Mouse (Mus musculus) ovary, postnatal 10 days (tissue): ENCODE data around the gene Pde11a.

Experiments used
- DNase-seq: peaks from one replicate; pipeline ENCODE4 v3.0.0; 2022; ENCODE audit warnings: low spot score

Pde11a gene

DNA sequence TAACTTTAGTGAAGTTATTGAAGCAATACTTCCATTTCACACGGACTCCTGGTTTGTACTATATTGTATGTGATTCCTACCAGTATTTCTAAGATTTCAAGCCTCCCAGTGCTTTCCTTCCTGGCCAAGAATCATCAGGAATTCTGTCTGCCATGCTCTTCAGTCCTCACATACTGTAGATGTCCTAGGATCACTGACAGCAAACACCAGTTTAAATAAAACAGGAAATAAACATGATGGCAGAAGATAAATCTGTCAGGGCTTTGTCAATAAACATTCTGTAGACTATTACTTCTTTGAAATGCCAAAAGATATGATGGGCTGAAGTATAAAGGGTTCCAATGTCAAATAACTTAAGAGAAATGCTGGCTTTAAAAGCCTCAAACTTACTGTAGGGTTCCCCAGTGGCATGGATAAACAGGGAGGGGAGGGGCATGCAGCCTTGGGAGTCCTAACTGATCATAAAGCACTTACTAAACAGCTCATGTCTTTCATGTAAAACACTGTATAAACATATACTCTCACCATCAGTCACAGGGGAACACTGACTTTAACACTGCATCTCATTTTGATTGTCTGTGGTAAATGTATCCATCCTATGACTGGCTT, 285.6 kb downstream of the Pde11a start:
- no peak for DNase-seq

DNA sequence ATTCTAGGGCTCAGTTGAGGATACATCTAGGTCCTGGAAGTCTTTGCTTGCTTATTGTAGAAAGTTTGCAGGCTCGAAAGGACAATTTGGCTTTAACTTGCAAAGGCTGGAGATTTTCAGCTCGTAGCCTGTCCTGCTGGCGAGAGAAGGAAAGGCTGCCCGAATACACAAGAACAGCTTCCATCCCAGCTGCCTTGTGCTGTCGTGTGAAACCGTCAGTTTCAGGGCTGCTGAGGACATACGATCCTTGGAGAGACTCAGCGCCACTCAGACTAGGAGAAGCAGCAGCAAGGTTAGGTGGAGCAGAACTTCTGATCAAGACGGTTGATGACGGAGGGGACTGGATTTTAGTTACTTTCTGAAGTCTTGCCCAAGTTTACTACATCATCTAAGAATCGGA, 287.2 kb downstream of the Pde11a start:
- no peak for DNase-seq

DNA sequence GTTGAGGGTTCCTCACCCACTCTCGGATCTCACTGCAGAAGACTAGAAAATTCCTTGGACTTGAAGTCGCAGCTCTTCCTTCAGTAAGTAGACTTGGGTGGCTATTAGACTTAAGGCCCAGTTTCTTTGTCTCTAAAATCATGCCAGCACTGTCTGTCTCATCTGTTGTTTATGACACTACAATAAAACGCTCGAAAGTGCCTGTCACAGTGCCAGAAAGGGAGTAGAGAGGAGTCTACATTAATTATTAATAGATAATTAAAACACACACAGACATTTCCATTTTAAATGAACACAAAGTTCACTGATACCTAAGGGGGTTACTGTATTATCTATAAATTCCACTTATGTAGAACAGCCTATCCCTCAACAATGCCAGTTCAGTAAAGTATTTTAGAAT, 287.7 kb downstream of the Pde11a start:
- DNase-seq: no peak

DNA sequence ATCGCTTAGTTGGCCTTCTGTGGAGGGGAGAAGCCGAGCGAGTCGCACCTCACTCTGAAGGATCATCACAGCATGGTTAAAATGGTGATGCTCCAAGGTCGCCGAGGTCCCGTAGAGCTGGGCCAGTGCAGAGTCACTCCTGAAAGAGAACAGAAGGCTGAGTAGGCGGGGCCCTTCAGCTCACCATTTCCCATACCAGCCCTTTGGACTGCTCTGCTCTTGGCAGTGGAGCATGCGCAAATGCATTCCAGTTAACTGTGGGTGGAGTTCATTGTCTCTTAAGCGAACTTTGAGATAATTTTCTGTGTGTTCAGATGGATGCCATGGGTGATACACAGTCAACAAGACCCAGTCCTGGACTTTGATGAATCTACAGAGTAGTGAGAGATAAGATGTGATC, 288.5 kb downstream of the Pde11a start:
- DNase-seq: no peak

DNA sequence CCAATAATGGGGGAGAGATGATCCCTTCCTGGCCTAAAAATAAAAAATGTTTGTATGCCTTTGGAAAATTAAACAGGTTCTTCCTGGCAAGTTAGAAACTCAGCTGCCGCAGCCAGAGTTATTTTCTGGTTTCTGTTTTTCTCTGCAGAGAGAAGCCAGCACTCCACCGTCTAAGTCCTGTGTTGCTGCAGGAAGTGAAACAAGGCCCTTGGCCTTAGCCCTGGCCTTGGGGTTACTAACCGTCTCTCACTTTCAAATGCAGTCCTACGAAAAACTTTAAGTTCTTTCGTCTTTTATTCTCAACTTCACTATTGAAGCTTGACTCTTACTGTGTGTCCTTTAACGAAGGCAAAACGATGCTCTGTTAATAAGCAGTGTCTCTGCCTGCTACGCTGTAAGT, 289.0 kb downstream of the Pde11a start:
- DNase-seq: no peak

DNA sequence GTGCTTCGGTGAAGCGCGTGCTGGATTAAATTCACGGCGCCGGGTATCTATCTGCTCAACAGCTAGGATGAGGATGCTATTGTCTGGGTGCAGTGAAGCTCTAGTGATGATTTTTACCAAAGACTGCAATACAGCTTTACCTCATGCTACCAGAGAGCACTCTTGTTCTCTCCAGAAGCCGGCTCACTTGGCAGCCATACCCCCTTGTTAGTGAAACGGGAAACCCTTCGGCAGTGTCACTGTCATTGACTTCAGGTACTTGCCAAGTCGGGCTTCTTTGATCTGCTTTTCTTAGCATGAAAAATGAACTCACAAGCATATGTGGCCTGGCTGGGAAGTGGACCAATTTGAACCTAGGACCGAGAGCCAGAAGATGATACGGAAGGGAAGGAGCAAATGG, 290.8 kb downstream of the Pde11a start:
- no peak for DNase-seq

DNA sequence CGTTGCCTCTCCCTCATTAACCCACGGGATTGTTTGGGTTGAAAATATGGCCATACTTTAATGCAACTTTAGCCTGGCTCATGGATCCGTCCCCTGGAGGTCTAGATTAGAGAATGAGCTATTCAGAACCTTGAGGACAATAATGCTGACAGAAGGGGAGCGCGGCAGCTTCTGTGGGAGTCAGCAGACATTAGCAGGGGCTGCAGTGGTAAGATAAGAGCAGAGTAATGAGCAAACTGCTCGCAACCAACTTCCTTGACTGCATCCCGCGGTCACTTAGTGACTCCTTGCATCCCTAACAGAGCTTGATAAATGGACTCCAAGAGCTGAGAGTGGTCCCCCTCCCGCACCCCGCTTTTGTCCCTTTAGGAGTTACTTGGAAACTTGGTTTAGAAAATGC, 296.4 kb downstream of the Pde11a start:
- no peak for DNase-seq

DNA sequence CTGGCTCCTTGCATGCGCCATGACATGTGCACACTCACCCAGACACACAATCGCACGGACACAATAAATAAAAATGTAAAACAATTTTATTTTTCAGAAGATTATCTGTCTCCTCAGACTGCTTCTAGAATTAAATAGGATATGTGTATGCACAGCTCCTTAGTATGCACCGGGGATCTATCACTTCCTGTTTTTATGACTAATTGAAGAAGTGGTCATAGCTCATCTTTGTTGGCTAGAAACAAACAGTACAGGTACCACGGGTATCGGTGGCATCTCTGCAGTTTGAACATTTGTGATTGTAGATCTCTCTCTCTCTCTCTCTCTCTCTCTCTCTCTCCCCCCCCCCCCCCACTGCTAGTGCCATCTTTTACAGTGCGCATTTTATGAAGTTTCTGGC, 298.5 kb downstream of the Pde11a start:
- DNase-seq: no peak

DNA sequence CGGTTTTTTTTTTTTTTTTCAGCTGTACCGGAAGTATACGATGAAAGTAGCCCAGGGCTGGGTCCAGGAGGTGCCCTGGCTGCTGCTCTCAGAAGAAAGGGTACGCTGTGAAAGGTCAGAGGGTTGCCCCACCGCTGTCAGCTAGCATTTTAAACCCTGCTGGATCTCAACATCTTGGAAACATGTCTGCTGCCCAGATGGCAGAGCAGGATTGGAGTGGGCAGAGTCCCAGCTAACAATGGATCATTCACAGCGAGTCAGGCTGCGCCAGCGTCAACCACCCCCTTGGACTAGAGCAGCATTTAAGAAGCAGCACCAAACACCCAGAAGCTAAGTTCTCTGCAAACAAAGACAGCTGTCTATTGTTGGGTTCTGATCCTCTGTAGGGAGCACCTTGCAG, 308.5 kb downstream of the Pde11a start:
- DNase-seq: no peak

DNA sequence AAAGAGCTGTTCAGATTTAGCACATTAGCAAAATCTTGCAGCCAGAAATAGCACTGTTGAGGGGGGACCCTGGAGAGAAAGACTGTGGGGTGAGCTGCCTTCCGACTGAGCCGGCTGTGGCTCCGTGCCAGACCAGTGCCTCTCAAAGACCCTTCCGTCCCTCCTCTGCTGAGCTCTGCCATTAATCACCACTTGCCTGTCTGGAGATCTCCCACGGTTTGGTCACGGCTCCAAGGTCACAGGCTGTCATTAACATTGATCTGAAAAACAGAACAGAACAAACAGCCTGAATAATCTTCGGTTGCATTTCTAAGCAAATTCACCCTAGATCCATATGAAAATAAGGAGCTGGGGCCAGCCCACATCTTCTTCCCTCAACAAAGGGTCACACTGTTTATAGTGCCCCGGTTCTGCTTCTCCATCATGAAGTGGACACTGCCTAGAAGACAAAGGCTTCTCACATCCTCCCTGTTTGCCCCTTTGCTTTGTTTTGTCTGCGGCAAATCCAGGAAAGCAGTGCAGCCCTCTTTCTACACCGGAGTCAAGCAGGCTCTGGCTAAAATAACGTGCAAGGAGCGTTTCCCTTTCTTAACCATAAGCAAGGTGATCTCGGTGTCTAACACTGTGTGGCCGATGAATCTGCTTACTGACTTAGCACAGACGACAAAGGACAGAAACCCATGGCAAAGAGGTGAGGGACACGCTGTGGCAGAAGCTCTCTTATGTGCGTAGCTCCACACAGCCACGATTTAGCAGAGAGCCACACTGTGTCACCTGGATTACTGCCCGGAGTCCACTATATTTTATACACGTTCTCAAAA, 309.3 kb downstream of the Pde11a start:
- DNase-seq: no peak

DNA sequence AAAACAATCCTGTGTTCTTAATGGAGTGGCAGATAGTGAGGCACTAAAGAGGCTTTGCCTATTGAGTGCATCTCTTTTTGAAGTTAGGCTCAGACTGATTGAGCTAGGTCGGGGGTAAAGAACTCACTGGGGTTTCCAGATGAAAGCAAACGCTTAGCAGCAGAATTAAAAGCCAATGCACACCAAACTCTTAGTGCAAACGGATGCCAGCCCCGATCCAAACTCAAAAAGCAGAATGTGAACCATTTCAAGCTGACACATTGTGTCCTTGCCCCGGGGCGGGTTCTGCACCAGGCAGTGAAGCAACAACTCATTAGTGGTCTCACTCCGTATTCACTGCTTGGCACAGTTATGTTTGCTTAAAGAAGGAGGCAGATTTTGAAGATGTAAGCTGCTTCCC, 321.7 kb downstream of the Pde11a start:
- no peak for DNase-seq

DNA sequence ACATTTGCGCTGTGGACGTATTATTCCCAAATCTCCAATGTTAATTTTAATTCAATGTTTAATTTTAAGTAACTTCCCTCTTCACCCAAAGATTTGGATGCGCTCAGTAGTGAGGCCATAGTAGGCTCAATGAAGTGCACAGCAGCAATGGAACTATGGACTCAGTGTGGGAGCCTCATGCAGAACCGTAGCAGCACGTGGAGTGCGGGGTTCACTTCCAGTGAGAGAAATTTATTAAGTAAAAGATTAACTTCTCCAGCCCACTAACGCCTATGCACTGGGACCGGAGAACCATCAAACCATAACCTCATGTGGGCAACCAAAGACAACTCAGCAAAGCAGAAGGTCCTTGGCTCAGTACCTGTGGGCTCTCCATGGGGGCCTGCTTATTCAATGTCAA, 322.4 kb downstream of the Pde11a start:
- DNase-seq: no peak

DNA sequence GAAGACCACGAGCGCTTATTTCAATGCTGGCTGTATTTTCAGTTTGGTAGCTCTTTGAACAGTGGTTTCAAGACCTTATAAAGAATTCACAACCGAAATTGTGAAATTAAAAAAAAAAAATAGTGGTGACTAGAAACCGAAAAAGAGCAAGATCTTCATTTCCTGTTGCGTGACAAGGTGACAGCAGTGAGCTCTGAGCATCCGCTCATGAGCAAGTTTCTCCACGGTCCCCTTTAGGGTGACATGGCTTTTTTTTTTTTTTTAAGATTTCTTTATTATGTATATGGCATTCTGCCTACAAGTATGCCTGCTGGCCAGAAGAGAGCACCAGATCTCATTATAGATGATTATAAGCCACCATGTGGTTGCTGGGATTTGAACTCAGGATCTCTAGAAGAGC, 323.1 kb downstream of the Pde11a start:
- no peak for DNase-seq

DNA sequence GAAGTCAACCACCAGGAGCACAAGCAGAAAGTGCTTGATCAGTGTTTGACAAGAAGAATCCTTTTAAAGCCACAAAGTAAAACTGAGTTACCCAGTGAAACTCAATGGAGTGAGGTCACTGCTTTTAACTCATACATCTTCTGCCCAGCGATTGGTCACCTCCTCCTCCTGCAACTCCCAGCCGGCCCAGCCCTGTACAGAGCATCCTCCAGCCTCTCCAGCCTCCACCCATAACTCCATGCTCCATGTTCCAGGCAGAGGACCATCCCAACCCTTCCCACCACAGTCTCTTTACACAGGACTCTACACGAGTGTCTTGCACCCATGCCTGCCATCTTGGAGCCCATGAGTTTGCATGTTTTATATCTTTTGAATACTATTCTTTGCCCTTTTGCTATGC, 323.9 kb downstream of the Pde11a start:
- no peak for DNase-seq

DNA sequence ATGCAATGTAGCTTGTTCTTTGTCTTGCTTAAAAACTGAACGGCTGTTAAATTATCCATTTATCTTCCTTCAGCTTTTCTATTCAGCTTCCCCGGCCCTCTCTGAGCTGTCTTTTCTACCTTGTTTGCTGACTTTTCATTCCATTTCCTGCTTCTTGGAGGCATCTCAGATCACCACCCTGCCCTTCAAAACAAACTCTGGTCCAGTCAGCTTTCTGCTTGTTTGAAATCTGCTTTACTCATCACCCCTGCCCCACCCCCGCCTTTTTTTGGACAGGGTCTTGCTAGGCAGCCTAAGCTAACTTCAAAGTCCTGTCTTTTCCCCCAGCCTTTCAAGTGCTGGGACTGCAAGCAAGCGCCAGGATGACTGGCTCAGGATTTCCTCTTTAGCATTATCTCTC, 332.4 kb downstream of the Pde11a start:
- DNase-seq: no peak

DNA sequence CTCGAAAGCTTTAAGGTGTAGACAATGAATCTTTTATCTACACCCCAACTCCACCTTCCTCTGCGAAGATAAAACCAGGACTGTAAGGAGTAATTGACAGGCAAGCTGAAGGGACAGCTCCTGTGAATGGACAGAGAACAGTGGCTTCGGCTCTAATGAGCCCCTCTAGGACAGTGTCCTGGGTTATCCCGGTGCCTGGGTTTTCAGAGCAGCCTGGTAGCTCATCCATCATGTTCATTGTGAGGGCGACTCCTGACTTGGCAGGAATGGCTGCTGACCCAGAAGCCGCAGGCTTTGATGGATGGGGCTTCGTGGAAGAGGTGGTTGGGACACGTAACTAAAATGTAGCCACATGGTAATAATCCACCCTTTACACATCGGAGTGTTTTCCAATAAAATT, 335.7 kb downstream of the Pde11a start:
- no peak for DNase-seq

DNA sequence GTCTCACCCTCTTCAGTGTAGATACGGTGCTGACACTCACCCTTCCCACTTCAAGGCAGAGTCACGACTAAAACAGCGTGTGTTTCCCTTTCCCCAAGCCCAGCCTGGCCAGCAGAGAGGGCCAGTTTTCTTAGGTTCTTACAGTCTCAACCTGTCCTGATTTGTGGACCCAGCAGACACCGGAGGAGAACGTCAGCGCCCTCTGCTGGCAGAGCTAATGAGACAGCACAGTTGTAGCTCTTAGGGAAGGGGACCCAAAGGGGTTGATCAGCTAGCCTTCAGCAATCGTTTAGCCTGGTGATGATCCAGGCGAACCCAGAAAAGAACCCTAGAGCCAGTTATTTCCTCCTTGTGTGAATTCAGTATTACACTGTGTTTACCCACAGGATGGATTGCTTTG, 337.2 kb downstream of the Pde11a start:
- DNase-seq: no peak

DNA sequence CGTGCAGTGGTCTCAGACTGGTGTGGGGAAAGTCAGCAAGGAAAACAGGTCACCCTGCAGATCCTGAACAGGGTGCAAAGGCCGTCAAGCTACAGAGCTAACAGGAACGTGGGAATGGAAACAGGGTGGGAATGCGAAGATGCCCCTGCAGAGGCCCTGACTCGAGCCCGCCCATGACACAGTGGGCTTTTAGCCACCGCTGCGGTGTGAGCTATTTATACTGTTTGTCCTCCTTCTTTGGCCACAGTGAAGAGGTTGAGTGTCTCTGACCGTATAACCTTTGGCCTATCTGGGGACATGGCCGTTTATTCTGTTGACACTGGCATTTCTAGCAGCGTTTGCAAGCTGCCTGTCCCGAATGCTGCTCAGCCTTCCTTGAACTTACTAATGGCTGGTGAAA, 338.9 kb downstream of the Pde11a start:
- no peak for DNase-seq

DNA sequence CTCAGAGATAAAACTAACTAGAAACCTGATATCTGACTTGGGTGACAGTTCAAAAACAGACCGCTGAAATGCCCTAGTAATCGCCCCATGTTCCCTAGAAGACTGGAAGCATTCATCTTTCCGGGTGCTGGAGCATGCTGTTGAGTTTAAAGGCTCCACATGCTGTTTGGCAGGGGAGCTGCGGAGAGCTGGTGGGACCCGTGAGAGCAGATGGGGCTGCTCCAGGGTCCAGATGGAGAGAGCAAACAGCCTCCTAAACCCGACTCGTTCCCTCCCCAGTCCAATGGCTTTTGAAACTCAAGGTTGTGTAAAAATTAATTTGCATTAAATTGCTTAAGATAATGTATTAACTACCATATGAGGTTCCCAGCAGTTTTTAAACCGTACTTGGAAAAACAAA, 339.9 kb downstream of the Pde11a start:
- no peak for DNase-seq

DNA sequence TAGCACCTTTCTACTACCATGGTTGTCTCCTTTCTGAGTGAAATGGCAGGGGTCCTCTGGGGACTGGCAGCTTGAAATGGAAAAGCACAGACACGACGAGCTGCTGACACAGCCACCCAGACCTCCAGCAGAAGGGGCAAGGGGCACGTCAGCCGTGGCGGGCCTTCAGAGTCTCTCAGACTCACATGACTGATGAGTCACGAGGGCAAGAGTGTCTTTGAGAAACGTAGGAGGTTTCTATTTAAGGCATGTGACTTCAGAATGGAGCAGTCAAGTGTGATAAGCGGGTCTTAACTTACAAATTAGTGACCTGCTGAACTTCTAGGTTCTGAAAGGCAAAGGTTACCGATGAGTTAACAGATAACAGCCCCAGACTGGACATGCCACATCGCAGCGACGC, 340.8 kb downstream of the Pde11a start:
- no peak for DNase-seq

DNA sequence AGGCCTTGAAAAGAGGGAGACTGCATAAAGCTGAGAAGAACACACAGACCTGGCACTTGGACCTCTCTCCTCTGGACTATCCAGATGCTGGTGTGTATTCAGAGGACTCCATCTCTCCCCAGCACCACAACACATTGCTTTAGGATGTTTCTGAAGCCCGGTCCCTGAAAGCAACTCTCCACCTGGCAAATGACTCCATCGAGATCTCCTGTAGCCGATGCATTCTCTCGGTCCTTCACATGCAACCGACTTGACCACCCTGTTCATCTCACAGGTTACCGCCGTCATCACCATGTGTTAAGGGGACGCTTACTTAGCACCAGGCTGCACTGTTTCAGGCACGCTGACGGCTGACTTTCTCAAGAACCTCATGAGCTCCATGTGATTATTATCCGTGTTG, 343.7 kb downstream of the Pde11a start:
- DNase-seq: no peak

DNA sequence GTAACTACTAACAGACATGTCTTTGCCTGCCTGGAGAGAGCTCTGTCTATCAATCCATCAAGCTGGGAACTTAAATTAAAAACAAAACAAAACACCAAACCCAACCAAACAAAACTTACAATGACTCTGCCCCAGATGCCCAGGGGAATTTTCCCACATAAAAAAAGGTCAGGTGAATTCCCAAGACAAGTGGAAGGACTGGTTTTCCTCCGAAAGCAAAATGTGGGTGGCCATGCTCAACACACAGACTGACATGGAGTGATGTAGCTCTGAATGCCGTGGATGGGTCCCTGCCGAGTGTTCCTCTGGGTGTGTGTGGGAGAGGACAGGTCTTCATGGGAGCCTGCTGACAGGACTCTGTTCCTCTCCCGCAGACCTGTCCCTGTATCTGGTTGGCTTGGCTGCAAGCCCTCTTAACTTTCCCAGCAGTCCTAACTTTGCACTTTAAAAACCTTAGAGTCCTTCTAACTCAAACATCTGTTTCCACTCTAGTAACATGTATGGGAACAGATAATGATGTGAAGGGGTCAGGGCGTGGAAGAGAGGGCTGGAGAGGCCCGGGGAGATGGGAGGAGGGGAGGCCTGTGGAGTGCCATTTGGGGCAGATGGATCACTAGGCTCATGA, 346.9 kb downstream of the Pde11a start:
- no peak for DNase-seq

DNA sequence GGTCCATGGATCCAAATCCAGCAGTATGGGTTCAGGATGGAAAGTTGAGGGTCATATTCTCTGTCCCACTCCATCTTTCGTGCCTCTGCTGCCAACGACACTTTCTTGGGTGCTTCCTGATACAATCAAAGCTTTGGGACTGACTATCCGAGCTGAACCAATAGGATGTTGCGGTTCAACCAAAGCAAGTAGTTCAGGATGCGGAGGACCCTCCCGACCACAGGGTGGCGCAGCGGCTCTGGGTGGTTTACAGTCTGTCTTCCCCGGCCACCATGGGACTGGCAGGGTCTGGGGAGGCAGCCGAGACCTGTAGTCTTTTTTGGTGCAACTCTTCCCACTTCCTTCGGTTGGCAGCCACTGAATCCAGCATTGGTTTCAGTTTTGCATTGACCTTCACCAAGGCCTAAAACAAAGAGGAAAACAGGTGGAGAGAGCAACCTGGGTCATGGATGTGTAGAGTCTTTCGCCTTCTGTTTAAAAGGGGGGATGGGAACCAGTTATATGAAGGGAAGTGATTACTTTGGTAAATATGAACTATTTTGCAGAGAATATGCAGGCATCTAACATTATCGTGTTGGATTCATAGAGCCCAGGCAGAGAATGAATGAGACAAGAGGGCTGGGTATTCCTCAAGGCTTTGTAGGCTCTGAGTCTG, 347.6 kb downstream of the Pde11a start:
- peak; percentile 20 for DNase-seq
